Mouse (Mus musculus): ENCODE data around the gene Ccdc106.

GRCm38 (mm10) chr7:5064886-5065285 lies 44.5 kb downstream of the Ccdc106 start:
- TF ChIP-seq CTCF (IDR thresholded peaks at IDR 0.05; ENCODE audit: low read depth) (no peak), EP300 (optimal IDR thresholded peaks at IDR 0.05) (no peak)
